Mouse (Mus musculus): ENCODE results near the gene Clec1b. TPM values are rescaled to one million over a fixed set of nuclear protein-coding genes. Genes with fewer than 3 reads are reported as not detected.

Gene Clec1b
- polyA plus RNA-seq, 1 experiment from 2014 or later, result 2.0 TPM

Other genes with a start within 250 kb of the Clec1b start
- gene Clec2d, start 216.7 kb upstream of the Clec1b start, polyA plus RNA-seq (2015; fragmentation: Nextera tagmentation; extraction: Ambion mirVana), result not detected in 2 replicates
- gene Cd69, start 121.9 kb upstream of the Clec1b start, polyA plus RNA-seq (2015; fragmentation: Nextera tagmentation; extraction: Ambion mirVana), result not detected in 2 replicates
- gene 4922502D21Rik, start 65.5 kb upstream of the Clec1b start, polyA plus RNA-seq (2015; fragmentation: Nextera tagmentation; extraction: Ambion mirVana), result not detected in 2 replicates
- 0.50 and 0.58 TPM in 2 replicates for gene Clec12a, start 54.6 kb upstream of the Clec1b start, polyA plus RNA-seq (2015; fragmentation: Nextera tagmentation; extraction: Ambion mirVana)
- gene Clec12b, start 11.4 kb upstream of the Clec1b start, polyA plus RNA-seq (2015; fragmentation: Nextera tagmentation; extraction: Ambion mirVana), result not detected in 2 replicates
- 0.25 and 0.26 TPM in 2 replicates for gene Clec9a, start 11.6 kb downstream of the Clec1b start, polyA plus RNA-seq (2015; fragmentation: Nextera tagmentation; extraction: Ambion mirVana)
- 1.4 and 3.0 TPM in 2 replicates for gene Clec1a, start 54.7 kb downstream of the Clec1b start, polyA plus RNA-seq (2015; fragmentation: Nextera tagmentation; extraction: Ambion mirVana)
- gene Olr1, start 109.9 kb downstream of the Clec1b start, polyA plus RNA-seq (2015; fragmentation: Nextera tagmentation; extraction: Ambion mirVana), result 0.06 TPM in 1 of 2 replicates, not detected in the other
- 0.11 and 0.37 TPM in 2 replicates for gene Tmem52b, start 115.3 kb downstream of the Clec1b start, polyA plus RNA-seq (2015; fragmentation: Nextera tagmentation; extraction: Ambion mirVana)
- gene Gabarapl1, start 135.9 kb downstream of the Clec1b start, polyA plus RNA-seq (2015; fragmentation: Nextera tagmentation; extraction: Ambion mirVana), result 173 and 185 TPM in 2 replicates
- gene Klre1, start 180.6 kb downstream of the Clec1b start, polyA plus RNA-seq (2015; fragmentation: Nextera tagmentation; extraction: Ambion mirVana), result not detected in 2 replicates
- not detected in 2 replicates for gene Klrd1, start 194.5 kb downstream of the Clec1b start, polyA plus RNA-seq (2015; fragmentation: Nextera tagmentation; extraction: Ambion mirVana)
- 0.18 and 0.25 TPM in 2 replicates for gene Klrk1, start 226.6 kb downstream of the Clec1b start, polyA plus RNA-seq (2015; fragmentation: Nextera tagmentation; extraction: Ambion mirVana)
- not detected in 2 replicates for gene Klrc3, start 246.0 kb downstream of the Clec1b start, polyA plus RNA-seq (2015; fragmentation: Nextera tagmentation; extraction: Ambion mirVana)